Mouse (Mus musculus) heart, postnatal 4 days (tissue): ENCODE data around the gene Gtf2h4. TPM values are rescaled to one million over a fixed set of nuclear protein-coding genes. Genes with fewer than 3 reads are reported as not detected.
A peak's percentile ranks its signal among the peaks of the same experiment; 100 is the strongest.

Experiments
- DNase-seq: peaks from one replicate; pipeline ENCODE4 v3.0.0; 2021
- total RNA-seq, 2 experiments: library from RNA; stranded (reverse); gene quantifications; 2 replicates each; pipeline ENCODE4 v1.2.3; 2021

Gene Gtf2h4
- total RNA-seq, 2 experiments from 2014 or later: 19.4 to 20.9 TPM

- DNase-seq: peak; percentile 76
Measured at GRCm38 (mm10) chr17:35635699-35636111, 37.8 kb downstream of the Gtf2h4 start.

- no peak for DNase-seq
Measured at GRCm38 (mm10) chr17:35635202-35635601, 38.3 kb downstream of the Gtf2h4 start.

GRCm38 (mm10) chr17:35633992-35634391 is 39.5 kb downstream of the Gtf2h4 start:
- peak; percentile 55 for DNase-seq

GRCm38 (mm10) chr17:35626537-35626936 is 47.0 kb downstream of the Gtf2h4 start, which contains the start of gene Gm9573:
TSS of gene Gm9573 (minus strand) at chr17:35626637.
- no peak for DNase-seq

Other genes starting within 250 kb of the Gtf2h4 start
- gene H2-Q6, start 248.9 kb downstream of the Gtf2h4 start, total RNA-seq: under 1 TPM; 0.21 to 0.52 TPM
- under 1 TPM; 0.69 to 0.92 TPM for gene H2-Q7, start 234.6 kb downstream of the Gtf2h4 start, total RNA-seq
- gene H2-Q10, start 203.7 kb downstream of the Gtf2h4 start, total RNA-seq: under 1 TPM; 0.19 to 0.36 TPM
- not detected for gene Pou5f1, start 167.7 kb downstream of the Gtf2h4 start, total RNA-seq
- 10 to 100 TPM; 41.1 to 44.2 TPM for gene Tcf19, start 156.9 kb downstream of the Gtf2h4 start, total RNA-seq
- gene Cchcr1, start 156.6 kb downstream of the Gtf2h4 start, total RNA-seq: 10 to 100 TPM; 11.0 to 12.5 TPM
- gene Psors1c2, start 140.5 kb downstream of the Gtf2h4 start, total RNA-seq: not detected
- under 1 TPM; 0.16 to 0.26 TPM for gene Cdsn, start 121.6 kb downstream of the Gtf2h4 start, total RNA-seq
- not detected for gene 2300002M23Rik, start 106.3 kb downstream of the Gtf2h4 start, total RNA-seq
- gene Sfta2, start 72.2 kb downstream of the Gtf2h4 start, total RNA-seq: not detected
- gene Gm9573, start 47.1 kb downstream of the Gtf2h4 start, total RNA-seq: not detected
- not detected for gene Mucl3, start 30.0 kb downstream of the Gtf2h4 start, total RNA-seq
- gene Vars2, start 6.1 kb downstream of the Gtf2h4 start, total RNA-seq: 10 to 100 TPM; 29.0 to 29.2 TPM
- gene Ddr1, start 30.9 kb upstream of the Gtf2h4 start, total RNA-seq: 100 to 1,000 TPM; 107 to 113 TPM
- gene Ier3, start 147.9 kb upstream of the Gtf2h4 start, total RNA-seq: 10 to 100 TPM; 39.7 to 42.5 TPM
- gene Flot1, start 149.5 kb upstream of the Gtf2h4 start, total RNA-seq: 100 to 1,000 TPM in 1 of 2 experiments, 10 to 100 TPM in 1; 97.8 to 105 TPM
- gene Tubb5, start 164.6 kb upstream of the Gtf2h4 start, total RNA-seq: 100 to 1,000 TPM; 908 to 913 TPM
- 10 to 100 TPM; 37.9 to 40.6 TPM for gene Mdc1, start 167.8 kb upstream of the Gtf2h4 start, total RNA-seq
- gene Nrm, start 187.6 kb upstream of the Gtf2h4 start, total RNA-seq: 10 to 100 TPM; 26.3 to 32.2 TPM
- 10 to 100 TPM; 32.6 to 32.7 TPM for gene Ppp1r18, start 191.9 kb upstream of the Gtf2h4 start, total RNA-seq
- gene Dhx16, start 206.1 kb upstream of the Gtf2h4 start, total RNA-seq: 10 to 100 TPM; 24.2 to 25.1 TPM
- 10 to 100 TPM; 45.0 to 47.0 TPM for gene 2310061I04Rik, start 223.7 kb upstream of the Gtf2h4 start, total RNA-seq
- 10 to 100 TPM; 18.7 to 23.0 TPM for gene Atat1, start 236.3 kb upstream of the Gtf2h4 start, total RNA-seq
- gene Mrps18b, start 242.7 kb upstream of the Gtf2h4 start, total RNA-seq: 10 to 100 TPM; 56.1 to 58.3 TPM
- gene Ppp1r10, start 242.7 kb upstream of the Gtf2h4 start, total RNA-seq: 10 to 100 TPM; 49.2 to 58.5 TPM